Mouse (Mus musculus): ENCODE data around the gene Barx1. TPM values are rescaled to one million over a fixed set of nuclear protein-coding genes. Genes with fewer than 3 reads are reported as not detected.
A peak's percentile ranks its signal among the peaks of the same experiment; 100 is the strongest.

Gene Barx1
- not detected for total RNA-seq (2022)

DNA sequence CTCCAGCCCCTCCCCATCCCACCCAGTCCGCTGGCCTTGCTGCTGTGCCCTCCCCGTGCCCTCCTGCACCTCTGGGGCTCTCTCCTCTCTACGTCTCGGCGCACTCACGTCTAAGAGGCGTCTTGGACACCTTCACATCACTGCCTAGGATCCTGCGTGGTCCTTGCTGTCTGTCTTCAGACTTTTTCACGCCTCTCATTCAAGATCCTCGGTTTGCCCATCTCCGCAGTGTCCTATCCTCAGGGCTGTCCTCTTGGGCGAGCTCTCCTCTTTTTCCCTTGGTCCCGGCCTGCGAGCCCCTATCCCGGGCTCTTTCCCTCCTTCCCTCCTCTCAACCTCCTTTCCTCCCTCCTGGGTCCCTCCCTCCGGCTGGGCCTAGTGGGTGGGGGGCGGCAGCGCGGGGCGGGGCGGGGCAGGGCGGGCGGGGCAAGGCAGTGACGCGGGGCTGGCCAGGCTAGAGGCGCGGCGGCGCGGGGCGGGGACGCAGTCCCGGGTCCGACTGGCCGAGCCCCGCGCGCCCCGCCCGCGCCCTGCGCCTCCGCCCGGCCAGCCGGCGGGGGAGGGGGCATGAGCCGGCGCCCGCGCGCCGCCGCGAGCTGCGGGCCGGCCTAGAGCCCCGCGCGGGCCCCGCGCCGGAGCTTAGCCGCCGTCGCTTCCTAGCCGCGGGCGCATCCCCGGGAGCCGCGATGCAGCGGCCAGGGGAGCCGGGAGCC, at the start of gene Barx1:
Gene Barx1 (plus strand): TSS at position 568 of the 713 bp plus-strand sequence.
- DNase-seq (ENCODE audit: low spot score), result no peak

DNA sequence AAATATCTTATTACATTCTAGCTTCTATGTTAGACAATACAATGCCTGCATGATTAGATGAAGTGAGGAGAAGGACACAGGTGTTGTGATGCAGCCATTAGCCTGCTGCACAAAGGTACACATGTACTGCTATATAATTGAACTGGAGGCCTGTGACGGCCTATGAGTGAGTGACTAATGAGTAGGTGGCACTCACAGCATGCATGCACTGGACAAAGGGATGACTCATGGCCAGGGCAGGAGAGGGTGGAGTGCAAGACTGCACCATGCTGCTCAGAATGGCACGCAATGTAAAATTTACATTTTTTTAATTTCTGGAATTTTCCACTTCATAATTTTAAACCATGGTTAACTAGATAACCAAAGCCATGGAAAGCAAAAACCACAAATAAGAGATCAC, 48.3 kb upstream of the Barx1 start:
- DNase-seq (ENCODE audit: low spot score), result no peak

DNA sequence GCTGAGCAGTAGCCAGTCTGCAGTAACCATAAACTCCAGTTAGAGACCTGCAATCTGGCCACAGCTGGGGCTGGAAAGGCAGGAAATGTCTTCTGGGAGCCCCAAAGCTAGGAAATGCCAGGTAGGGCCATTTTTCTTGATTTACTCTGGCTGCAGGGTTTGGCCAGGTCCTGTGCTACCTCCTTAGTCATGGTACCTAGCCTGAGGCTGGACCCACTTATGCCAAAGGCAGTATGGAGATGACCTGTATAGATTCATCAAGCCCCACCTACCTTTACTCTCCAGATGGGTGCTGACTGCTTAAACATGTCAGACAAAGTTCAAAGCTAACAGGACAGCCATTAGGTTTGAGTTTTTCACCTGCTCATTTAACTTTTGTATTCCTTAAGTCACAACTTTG, 45.0 kb upstream of the Barx1 start:
- DNase-seq (ENCODE audit: low spot score), result no peak

DNA sequence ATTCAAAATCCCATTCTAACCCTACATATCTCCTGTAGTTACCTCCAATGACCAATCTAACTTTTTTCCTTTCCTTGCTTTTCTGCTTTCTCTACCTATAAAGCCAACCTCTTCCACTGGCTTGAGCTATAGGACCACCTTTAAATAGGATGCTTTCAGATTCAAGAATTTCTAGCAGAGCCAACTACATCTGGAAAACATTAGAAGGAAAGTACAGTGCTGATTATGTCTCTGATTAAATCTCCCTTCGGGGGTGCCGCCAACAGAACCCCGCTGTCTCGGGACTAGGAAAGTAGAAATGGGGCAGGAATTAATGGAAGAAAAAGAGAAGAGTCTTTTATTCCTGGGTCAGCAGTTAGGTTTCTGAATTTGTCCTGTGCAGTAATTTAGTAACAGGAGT, 43.9 kb upstream of the Barx1 start:
- no peak for DNase-seq (ENCODE audit: low spot score)

DNA sequence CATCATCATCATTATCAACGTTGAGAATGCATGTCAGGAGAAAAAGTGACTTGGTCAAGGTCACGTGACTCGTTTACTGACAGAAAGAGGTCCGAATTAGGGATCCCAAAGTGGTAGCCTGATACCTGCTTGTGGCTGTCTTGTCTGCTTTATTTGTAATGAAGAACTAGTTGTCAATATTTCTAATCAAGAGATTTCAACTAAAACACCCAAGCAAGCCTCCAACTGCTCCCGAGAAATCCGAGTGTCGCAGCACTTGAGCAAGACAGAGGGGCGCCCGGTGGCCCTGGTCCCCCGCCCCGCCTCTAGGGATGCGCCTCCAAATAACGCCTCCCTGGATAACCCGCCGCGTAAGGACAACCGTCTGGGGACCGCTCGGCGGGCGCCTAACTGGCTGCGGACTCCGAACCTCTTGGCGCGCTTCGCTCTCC, 37.8 kb upstream of the Barx1 start:
- DNase-seq (ENCODE audit: low spot score), result peak; percentile 55

DNA sequence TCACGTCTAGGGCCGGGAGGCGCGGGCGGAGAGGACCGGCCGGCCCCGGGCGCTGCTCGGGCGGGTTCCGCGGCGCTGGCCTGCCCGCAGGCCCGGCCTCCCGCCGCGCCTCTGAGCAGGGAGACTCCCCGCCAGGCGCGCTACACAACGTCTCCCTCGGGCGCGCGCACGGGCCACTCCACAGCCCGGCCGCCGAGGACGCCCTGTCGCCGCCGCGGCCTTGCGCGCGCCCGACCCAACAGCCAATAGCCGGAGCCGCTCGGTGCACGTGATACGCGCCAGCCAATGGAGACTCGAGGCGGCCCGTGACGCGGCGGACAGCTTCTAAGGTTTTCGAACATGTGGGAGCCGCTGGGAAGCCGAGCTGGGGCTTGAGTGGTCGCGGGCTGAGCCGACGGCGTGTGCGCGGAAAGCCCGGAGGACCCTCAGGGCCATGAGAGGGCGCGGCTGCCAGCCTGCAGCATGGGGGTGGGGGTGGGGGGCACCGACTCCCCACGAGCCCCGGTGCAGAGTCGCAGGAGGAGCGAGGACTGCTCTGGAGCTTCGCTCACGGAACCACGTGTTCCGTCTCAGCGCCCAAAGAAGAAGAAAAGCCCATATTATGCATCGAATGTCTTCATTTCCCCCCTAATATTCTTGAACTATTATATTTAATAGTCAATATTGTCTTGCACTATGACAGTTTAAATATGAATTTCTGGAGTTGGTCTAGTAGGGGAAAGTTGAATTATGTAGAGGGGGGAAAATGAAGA, 37.2 kb upstream of the Barx1 start, which contains the start of gene Ptpdc1:
Gene Ptpdc1 (minus strand): TSS at position 232 of the 752 bp plus-strand sequence.
- DNase-seq (ENCODE audit: low spot score), result peak; percentile 95

DNA sequence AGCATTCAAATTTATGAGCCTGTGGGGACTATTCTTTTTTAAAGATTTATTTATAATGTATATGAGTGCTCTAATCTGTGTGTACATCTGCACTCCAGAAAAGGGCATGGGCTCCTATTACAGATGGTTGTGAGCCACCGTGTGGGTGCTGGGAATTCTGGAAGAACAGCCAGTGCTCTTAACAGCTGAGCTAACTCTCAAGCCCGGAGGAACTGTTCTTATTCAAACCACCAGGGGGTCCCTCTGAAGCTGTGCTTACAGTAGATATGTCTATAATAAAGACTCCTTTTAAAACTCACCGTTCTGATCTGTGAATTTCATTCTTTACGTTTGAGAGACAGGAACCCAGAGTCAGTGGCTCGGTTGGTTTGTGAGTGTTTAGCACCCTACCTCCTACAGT, 31.1 kb upstream of the Barx1 start:
- no peak for DNase-seq (ENCODE audit: low spot score)

DNA sequence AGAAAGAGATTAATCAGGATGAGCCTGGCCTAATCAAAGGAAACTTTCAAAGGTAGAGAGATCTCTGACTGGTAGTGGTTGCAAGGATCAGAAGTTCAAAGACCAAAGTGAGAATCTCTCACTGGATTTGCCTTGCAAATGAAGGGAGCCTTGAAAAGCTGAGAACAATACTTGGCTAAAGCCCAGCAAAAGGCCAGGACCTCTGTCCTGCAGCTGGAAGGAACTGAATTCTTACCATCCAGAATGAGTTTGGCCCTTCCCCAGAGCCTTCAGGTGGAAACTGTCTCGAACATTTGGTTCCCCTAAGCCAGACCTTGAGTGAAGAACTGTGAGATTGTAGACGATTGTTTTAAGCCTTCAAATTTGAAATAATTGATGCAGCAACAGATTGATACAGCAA, 25.1 kb upstream of the Barx1 start:
- no peak for DNase-seq (ENCODE audit: low spot score)

DNA sequence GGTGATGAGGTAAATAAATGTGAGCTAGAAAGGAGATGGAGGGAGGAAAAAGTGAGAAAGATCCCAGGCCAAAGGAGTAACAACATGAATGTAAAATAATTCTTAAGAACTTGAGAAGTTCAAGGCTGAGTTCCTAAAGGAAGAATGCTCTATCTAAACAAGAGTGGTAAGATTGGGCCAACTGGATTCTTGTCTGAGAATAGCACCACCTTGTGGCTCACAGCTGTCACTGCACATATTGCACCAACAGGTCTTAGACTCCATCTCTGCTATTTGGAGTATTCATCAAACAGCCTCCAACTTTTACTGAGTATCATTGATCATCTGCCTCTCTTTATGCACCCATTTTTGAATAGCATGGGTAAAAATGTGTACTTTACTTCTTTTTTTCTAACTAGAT, 23.2 kb upstream of the Barx1 start:
- peak; percentile 68 for DNase-seq (ENCODE audit: low spot score)

DNA sequence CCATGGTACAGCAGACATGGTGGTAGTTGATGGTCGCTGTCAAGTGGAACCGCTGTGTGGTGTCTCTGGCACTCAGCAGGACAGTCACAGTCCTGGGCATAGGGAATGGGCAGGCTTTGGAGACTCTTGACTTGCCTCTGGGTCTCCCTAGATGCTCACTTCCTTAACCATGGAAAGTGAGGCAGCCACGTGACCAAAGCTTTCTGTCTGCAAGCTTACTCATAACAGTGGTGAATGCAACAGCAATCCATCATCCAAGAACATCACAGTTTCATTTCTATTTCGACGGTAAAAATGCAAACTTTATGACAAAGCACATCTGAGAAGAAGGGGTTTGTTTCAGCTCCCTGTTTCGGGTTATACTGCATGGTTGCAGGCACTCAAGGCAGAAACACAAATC, 19.7 kb upstream of the Barx1 start:
- no peak for DNase-seq (ENCODE audit: low spot score)

DNA sequence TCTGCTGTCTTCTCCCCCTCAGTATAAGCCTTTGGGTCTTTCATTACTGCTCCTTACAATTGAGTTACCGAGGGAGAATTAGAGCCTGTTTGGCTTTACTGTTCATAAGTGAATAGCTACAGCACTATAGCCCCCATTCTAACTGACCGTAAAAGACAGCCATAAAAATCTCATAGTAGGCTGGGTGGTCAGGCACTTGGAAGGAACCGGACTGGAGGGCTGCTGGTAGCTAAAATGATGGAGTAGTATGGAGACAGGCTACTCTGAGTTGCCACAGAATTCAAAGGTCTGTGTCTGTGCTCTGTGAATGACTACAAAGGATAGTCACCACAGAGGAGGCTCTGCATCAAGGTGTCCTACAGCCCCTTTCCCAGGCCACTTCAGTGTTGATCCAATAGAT, 18.8 kb upstream of the Barx1 start:
- no peak for DNase-seq (ENCODE audit: low spot score)

DNA sequence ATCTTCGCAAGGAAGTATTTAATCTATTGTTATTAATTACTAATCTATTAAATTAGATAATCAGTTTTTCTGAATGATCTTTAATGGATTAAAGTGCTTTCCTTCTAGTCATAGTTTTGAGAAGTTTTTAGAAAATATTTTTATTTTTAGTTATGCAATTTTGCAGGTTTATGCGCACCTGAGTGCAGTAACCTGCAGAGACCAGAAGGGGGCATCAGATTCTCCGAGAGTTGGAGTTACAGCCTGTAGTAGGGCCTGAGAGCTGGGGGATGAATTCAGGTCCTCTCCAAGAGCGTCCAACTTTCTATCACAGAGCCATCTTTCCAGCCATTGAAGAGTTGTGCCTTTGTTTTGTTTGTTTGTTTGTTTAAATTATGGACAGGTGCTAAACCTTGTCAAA, 16.1 kb upstream of the Barx1 start:
- no peak for DNase-seq (ENCODE audit: low spot score)

DNA sequence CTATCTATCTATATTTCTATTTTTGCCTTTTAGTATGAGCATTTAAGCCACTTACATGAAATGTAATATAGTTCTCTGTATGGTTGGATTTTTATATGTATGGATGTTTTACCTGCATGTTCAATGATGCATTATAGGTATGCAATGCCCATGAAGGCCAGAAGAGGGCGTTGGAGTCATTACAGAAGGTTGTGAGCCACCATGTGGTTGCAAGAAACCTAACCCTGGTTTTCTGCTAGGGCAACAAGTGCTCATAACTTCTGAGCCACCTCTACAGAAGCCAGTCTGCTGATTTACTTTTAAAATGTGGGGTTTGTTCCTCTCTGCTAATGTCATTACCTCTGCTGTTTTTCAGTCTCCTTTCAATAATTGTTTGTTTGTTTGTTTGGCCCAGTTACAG, 12.2 kb upstream of the Barx1 start:
- DNase-seq (ENCODE audit: low spot score), result no peak

DNA sequence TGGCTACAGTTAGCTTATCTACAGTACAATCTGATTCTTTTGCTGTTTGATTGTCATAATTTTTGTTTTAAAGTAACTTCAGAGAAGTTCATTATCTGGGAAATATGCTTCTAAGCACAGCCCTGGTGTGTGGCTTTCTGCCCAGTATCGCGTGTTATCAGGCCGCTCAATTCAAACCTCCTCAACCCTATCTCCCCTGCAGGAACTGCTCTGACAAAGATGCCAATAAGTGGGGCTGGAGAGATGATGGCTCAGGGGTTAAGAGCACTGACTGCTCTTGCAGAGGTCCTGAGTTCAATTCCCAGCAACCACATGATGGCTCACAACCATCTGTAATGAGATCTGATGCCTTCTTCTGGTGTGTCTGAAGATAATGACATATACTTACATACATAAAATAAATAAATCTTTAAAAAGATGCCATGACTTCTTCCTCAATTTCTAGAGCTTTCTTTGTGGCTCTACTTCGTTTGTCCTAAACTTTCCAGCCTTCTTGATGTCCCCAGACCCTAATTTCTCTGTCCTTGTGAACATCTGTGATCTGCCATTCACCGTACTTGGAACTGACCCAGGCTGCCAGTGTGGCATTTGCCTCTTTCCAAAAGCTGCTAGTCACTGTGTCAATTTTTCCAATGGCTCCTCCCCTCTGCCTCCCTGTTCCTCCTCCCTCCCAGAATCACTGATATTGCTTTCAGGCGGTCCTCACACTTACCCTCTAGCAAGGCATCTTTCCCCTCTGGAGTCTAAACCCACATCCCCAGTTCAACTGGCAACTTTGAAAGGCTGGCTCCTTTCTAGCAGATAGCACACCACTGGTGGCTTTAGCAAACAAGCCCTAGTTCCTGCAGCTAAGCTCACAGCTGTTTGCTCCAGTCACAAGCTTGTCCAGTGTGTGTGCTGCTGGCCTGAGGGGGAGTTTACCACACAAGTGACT, 11.4 kb upstream of the Barx1 start:
- DNase-seq (ENCODE audit: low spot score), result no peak

DNA sequence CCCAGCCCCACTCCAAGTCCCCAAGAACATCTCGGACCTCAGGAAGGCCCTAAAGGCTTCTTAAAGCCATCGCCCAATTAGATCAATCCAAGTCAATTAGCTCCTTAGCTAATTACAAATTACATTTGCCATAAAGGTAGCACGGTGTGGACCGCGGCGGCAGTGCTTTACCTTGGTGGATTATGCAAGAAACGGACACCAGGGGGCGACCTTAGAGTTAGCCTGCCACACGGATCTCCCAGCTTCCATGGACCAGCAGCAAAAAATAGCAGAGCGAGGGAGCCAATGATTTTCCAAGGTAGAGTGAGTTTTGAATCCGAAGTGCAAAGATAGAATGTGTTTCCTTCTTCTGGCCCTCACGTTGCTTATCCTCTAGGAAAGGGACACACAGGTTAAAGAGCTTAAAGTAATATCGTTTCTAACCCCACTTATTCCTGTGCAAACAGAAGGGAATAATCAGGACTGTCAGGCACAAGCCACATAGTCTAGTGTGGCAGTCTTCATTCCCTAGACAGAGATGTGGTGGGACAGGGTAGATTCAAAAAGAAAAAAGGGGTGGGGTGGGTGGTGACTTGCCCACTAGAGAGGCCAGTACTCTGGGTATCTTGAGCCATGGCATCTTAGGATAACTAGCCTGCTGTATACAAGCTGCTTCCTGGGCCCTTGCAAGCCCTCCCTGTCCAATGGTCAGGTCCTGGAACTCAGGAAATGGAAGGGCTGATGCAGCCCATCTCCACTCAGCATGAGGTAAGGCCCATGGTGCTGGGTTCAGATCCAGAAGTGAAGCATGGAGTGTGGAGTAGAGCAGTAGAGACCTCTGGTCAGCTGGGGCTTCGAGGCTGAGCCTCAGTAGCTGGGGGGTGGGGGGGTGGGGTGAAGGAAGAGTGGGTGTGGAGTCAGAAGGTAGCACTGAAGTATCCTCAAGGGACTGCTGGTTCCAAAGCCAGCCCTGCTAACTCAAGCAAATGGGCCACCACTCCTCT, 8.7 kb upstream of the Barx1 start:
- peak; percentile 50 for DNase-seq (ENCODE audit: low spot score)

DNA sequence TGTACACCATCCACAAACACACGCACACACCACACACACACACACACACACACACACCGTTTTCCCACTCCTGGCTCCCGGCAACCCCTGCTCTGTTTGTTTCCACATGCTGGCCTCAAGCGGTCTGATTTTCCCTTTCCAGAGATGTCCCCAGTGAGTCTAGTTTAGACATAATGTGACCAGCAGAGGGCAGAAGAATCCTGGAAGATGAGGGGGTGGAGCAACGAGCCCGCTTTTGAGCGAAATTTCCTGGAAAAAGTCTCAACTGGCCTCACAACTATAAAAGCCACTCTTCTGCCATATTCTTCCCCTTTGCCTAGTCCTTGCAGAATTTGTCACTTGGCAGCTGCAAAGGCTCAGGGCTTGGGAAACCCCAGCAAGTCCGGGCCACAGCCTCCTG, 7.2 kb upstream of the Barx1 start:
- DNase-seq (ENCODE audit: low spot score), result peak; percentile 68

DNA sequence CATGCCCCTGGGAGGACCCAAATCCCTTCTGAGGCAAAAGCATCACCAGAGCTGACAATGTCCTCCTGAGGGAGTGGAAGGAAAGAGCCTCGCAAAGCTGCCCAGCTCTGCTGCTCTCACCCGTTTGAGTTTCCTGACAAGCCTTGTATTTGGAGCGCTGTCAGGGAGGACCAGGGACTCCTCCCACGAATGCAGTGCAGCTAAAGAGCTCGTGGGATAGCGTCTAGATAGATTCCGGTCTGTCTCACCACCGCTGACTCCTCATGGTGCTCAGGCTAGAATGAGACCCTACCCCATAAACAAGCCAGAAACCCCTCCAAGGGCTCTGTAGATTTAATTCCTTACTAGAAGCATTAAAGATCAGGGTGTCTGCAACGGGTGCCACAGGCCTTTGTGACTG, 5.0 kb upstream of the Barx1 start:
- no peak for DNase-seq (ENCODE audit: low spot score)

DNA sequence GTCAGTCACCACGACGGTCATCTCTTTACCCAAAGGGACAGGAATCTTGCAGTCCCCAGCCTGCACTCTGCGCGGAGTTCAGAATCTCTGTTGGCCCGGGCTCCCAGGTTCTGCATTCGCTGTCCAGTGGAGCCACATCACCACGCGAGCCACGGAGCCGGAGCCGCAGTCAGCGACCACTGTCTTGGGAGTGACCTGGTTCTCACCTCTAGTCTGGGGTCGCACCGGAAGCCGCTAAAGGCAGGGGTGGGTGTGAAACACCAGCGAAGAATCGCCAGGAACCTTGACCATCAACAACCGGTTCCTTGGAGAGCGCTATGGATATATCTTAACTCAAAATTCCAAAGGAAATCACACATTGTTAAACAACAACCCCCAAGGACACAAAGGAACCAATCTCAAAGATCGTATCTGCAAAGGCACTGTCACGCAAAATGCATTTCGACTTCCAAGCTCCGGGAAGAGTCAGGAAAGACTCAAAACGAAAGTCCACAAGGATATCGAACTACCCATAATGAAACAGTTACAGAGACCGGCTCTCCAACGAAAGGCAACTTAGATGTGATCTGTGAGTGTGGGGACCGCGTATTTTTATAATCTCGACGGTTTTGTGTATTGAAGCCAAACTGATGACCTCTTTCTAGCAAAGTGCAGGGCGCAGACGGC, 4.1 kb upstream of the Barx1 start:
- DNase-seq (ENCODE audit: low spot score), result peak; percentile 18

DNA sequence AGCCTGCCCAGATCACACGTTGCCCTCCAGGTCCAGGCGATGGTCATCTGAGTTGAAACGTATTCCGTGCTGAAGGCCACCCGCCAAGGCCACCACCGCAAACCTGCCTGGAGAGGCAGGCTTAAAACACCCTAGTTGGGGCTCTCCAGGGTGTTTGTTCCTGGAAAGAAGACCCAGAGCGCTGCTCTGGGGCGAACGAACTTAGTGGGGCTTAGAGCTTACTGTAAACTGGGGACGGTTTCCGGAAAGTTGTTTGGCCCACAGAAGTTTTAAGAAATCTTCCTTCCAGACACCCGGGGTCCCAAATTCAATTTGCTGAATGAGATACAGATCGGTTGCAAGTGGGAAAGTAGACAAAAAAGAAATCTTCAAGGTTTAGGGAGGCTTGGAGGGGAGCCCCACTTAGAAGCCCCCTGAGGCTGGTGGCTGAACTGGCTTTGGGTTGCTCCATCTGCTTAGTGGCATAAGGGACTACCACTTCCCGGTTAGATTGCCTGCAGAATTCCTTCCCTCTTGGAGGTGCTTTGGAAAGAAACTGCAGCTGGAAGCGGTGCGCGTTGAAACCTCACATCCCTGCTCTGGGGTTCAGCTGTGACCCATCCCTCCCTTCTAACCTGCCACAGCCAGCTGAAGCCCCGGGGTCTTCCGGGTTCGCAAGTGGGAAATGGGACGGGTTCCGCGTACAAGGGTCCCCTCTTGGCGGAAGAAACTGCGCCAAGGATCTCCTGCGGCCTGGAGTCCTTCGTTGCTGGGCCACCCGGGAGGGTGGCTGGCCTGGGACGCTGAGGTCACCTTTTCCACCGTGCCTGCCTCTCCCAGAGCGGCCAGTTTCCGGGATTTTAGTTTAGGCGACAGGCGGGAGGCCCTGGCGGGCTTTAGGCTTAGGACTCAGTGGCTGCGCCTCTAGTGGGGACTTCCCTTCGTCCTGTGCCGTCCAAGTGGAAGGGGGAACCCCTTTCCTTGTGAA, 3.3 kb upstream of the Barx1 start:
- DNase-seq (ENCODE audit: low spot score), result no peak

Data from heart, adult 8-10 months (tissue).